Mouse (Mus musculus): ENCODE results near the gene Nefh. TPM values are rescaled to one million over a fixed set of nuclear protein-coding genes. Genes with fewer than 3 reads are reported as not detected.

The Nefh gene
- polyA plus RNA-seq, 1 experiment: 7.2 TPM

- TF ChIP-seq FLI1 (IDR thresholded peaks at IDR 0.05; ENCODE audit: low read length) (no peak), GATA1 (IDR thresholded peaks at IDR 0.05; ENCODE audit: borderline replicate concordance, low read length) (no peak)
- H3K9me3 ChIP-seq: no peaks in the 10 kb centered on the region
- H3K27me3 ChIP-seq (replicated peaks): no peaks in the 10 kb centered on the region
- H3K4me1 ChIP-seq: peaks cover 22% of the 10 kb centered on the region
- peaks cover 87% of the 10 kb centered on the region for H3K36me3 ChIP-seq (replicated peaks; ENCODE audit: low read length)
- no peak overlapping the region for H3K4me3 ChIP-seq (replicated peaks)
Observed at GRCm38 (mm10) chr11:4927224-4927623, 20.6 kb downstream of the Nefh start.

- H3K4me1 ChIP-seq: peaks cover 8% of the 10 kb centered on the region; the same call in 1 of the 2 replicates
Observed at GRCm38 (mm10) chr11:4921751-4922150, 26.1 kb downstream of the Nefh start.

GRCm38 (mm10) chr11:4921281-4921680, 26.6 kb downstream of the Nefh start:
- Histone ChIP-seq H3K27me3 (replicated peaks) (no peaks in the 10 kb centered on the region), H3K36me3 (replicated peaks; ENCODE audit: low read length) (peaks cover 97% of the 10 kb centered on the region), H3K4me3 (replicated peaks) (no peak overlapping the region), H3K4me1 (peaks cover 8% of the 10 kb centered on the region; the same call in 1 of the 2 replicates), H3K9me3 (no peaks in the 10 kb centered on the region)
- TF ChIP-seq FLI1 (IDR thresholded peaks at IDR 0.05; ENCODE audit: low read length) (no peak), GATA1 (IDR thresholded peaks at IDR 0.05; ENCODE audit: borderline replicate concordance, low read length) (no peak)

More at GRCm38 (mm10) chr11:4921751-4922150, 26.1 kb downstream of the Nefh start:
- Histone ChIP-seq H3K9me3 (no peaks in the 10 kb centered on the region), H3K36me3 (replicated peaks; ENCODE audit: low read length) (peaks cover 98% of the 10 kb centered on the region), H3K27me3 (replicated peaks) (no peaks in the 10 kb centered on the region), H3K4me3 (replicated peaks) (no peak overlapping the region)
- TF ChIP-seq GATA1 (IDR thresholded peaks at IDR 0.05; ENCODE audit: borderline replicate concordance, low read length) (no peak), FLI1 (IDR thresholded peaks at IDR 0.05; ENCODE audit: low read length) (no peak)

GRCm38 (mm10) chr11:4916068-4916467, 31.8 kb downstream of the Nefh start:
- TF ChIP-seq FLI1 (IDR thresholded peaks at IDR 0.05; ENCODE audit: low read length): no peak
- H3K9me3 ChIP-seq: no peaks in the 10 kb centered on the region

GRCm38 (mm10) chr11:4906231-4906630, 41.6 kb downstream of the Nefh start:
- Histone ChIP-seq H3K9me3 (no peaks in the 10 kb centered on the region), H3K27me3 (replicated peaks) (no peaks in the 10 kb centered on the region), H3K36me3 (replicated peaks; ENCODE audit: low read length) (peaks cover 78% of the 10 kb centered on the region), H3K4me3 (replicated peaks) (no peak overlapping the region), H3K4me1 (no peaks in the 10 kb centered on the region)
- no peak for TF ChIP-seq FLI1 (IDR thresholded peaks at IDR 0.05; ENCODE audit: low read length)
- TF ChIP-seq GATA1 (IDR thresholded peaks at IDR 0.05; ENCODE audit: borderline replicate concordance, low read length): no peak

More at GRCm38 (mm10) chr11:4916068-4916467, 31.8 kb downstream of the Nefh start:
- Histone ChIP-seq H3K27me3 (replicated peaks) (no peaks in the 10 kb centered on the region), H3K4me1 (no peaks in the 10 kb centered on the region), H3K4me3 (replicated peaks) (no peak overlapping the region), H3K36me3 (replicated peaks; ENCODE audit: low read length) (peaks cover 91% of the 10 kb centered on the region)

GRCm38 (mm10) chr11:4901956-4902355, 45.9 kb downstream of the Nefh start:
- Histone ChIP-seq H3K4me3 (replicated peaks) (no peak overlapping the region), H3K27me3 (replicated peaks) (no peaks in the 10 kb centered on the region), H3K4me1 (peaks cover 1% of the 10 kb centered on the region; the same call in 1 of the 2 replicates), H3K36me3 (replicated peaks; ENCODE audit: low read length) (peaks cover 68% of the 10 kb centered on the region), H3K9me3 (no peaks in the 10 kb centered on the region)
- no peak for TF ChIP-seq FLI1 (IDR thresholded peaks at IDR 0.05; ENCODE audit: low read length)
- no peak for TF ChIP-seq GATA1 (IDR thresholded peaks at IDR 0.05; ENCODE audit: borderline replicate concordance, low read length)

GRCm38 (mm10) chr11:4900437-4900836, 47.4 kb downstream of the Nefh start:
- peaks cover 56% of the 10 kb centered on the region for H3K36me3 ChIP-seq (replicated peaks; ENCODE audit: low read length)
- TF ChIP-seq FLI1 (IDR thresholded peaks at IDR 0.05; ENCODE audit: low read length): no peak
- no peak for TF ChIP-seq GATA1 (IDR thresholded peaks at IDR 0.05; ENCODE audit: borderline replicate concordance, low read length)
- H3K27me3 ChIP-seq (replicated peaks): no peaks in the 10 kb centered on the region
- H3K4me1 ChIP-seq: peaks cover 13% of the 10 kb centered on the region
- H3K4me3 ChIP-seq (replicated peaks): no peak overlapping the region
- no peaks in the 10 kb centered on the region for H3K9me3 ChIP-seq

- Histone ChIP-seq H3K4me1 (peaks cover 17% of the 10 kb centered on the region), H3K36me3 (replicated peaks; ENCODE audit: low read length) (peaks cover 29% of the 10 kb centered on the region)
Observed at GRCm38 (mm10) chr11:4894848-4895816, 52.7 kb downstream of the Nefh start, which contains the start of gene Thoc5. Thoc5 (plus strand) TSS chr11:4895320.

More at GRCm38 (mm10) chr11:4894848-4895816, 52.7 kb downstream of the Nefh start, which contains the start of gene Thoc5:
- peak within 1 kb of the TSS; percentile 98 for H3K4me3 ChIP-seq (replicated peaks)
- no peaks in the 10 kb centered on the region for H3K9me3 ChIP-seq
- no peaks in the 10 kb centered on the region for H3K27me3 ChIP-seq (replicated peaks)
- TF ChIP-seq FLI1 (IDR thresholded peaks at IDR 0.05; ENCODE audit: low read length): peak; percentile 95
- no peak for TF ChIP-seq GATA1 (IDR thresholded peaks at IDR 0.05; ENCODE audit: borderline replicate concordance, low read length)

Other genes with a start within 250 kb of the Nefh start
- gene Uqcr10, start 243.7 kb downstream of the Nefh start, polyA plus RNA-seq (2012; ENCODE audit: insufficient read depth, low replicate concordance): 26.4 and 27.4 TPM in 2 replicates
- gene Zmat5, start 243.4 kb downstream of the Nefh start, polyA plus RNA-seq (2012; ENCODE audit: insufficient read depth, low replicate concordance): 75.1 and 119 TPM in 2 replicates
- not detected in 2 replicates for gene Cabp7, start 201.3 kb downstream of the Nefh start, polyA plus RNA-seq (2012; ENCODE audit: insufficient read depth, low replicate concordance)
- 21.2 and 59.3 TPM in 2 replicates for gene Nf2, start 98.5 kb downstream of the Nefh start, polyA plus RNA-seq (2012; ENCODE audit: insufficient read depth, low replicate concordance)
- gene Nipsnap1, start 74.1 kb downstream of the Nefh start, polyA plus RNA-seq (2012; ENCODE audit: insufficient read depth, low replicate concordance): 9.5 TPM in 1 of 2 replicates, not detected in the other
- gene Thoc5, start 52.7 kb downstream of the Nefh start, polyA plus RNA-seq (2012; ENCODE audit: insufficient read depth, low replicate concordance): 1.1 and 3.9 TPM in 2 replicates
- gene Ap1b1, start 38.8 kb upstream of the Nefh start, polyA plus RNA-seq (2012; ENCODE audit: insufficient read depth, low replicate concordance): 57.8 and 66.6 TPM in 2 replicates
- gene Rasl10a, start 110.1 kb upstream of the Nefh start, polyA plus RNA-seq (2012; ENCODE audit: insufficient read depth, low replicate concordance): 12.0 and 22.3 TPM in 2 replicates
- 1,288 and 2,398 TPM in 2 replicates for gene Gas2l1, start 117.3 kb upstream of the Nefh start, polyA plus RNA-seq (2012; ENCODE audit: insufficient read depth, low replicate concordance)
- 28.8 and 47.9 TPM in 2 replicates for gene Rhbdd3, start 150.9 kb upstream of the Nefh start, polyA plus RNA-seq (2012; ENCODE audit: insufficient read depth, low replicate concordance)
- 186 and 838 TPM in 2 replicates for gene Ewsr1, start 151.2 kb upstream of the Nefh start, polyA plus RNA-seq (2012; ENCODE audit: insufficient read depth, low replicate concordance)
- gene Emid1, start 204.2 kb upstream of the Nefh start, polyA plus RNA-seq (2012; ENCODE audit: insufficient read depth, low replicate concordance): 7.7 and 18.6 TPM in 2 replicates